Mouse (Mus musculus) lung, postnatal 0 days (tissue): Measurements from ENCODE around the gene Rnf222.

ENCODE experiments used
- CTCF ChIP-seq: IDR thresholded peaks from 2 replicates; pipeline ENCODE4 v1.5.1; 2016; ENCODE audit warnings: antibody characterized with exemption, mild to moderate bottlenecking
- EP300 ChIP-seq: IDR thresholded peaks from 2 replicates; pipeline ENCODE4 v1.6.1; 2016; ENCODE audit warnings: antibody characterized with exemption, mild to moderate bottlenecking, control low read depth

- TF ChIP-seq CTCF (no peak), EP300 (no peak)
Measured at GRCm38 (mm10) chr11:68940516-68940915, 52.2 kb downstream of the Rnf222 start.
